Mouse (Mus musculus) layer of hippocampus, postnatal 14 days (tissue): ENCODE measurements around the gene Srcap. TPM values are rescaled to one million over a fixed set of nuclear protein-coding genes. Genes with fewer than 3 reads are reported as not detected.
"Not testable (repeated sequence)": the region's sequence is repeated elsewhere in the genome, so short reads cannot be mapped to it uniquely, and the experiment has no call there.

Experiments
- DNase-seq, 2 experiments: peaks; one replicate each; pipeline ENCODE4 v3.0.0; 2021 to 2022; ENCODE audit warnings: low spot score in 2 of 2, mixed read lengths in 1 of 2
- total RNA-seq, 2 experiments: library from RNA; stranded (reverse); gene quantifications; 2 replicates each; pipeline ENCODE4 v1.2.3; 2021

Gene Srcap
- total RNA-seq, 2 experiments from 2014 or later: 104 to 115 TPM

- DNase-seq: not testable (repeated sequence)
Observed at GRCm38 (mm10) chr7:127488364-127488763, 23.4 kb upstream of the Srcap start.

GRCm38 (mm10) chr7:127489982-127490381 is 21.8 kb upstream of the Srcap start:
- no peak for DNase-seq

GRCm38 (mm10) chr7:127491846-127492245 is 19.9 kb upstream of the Srcap start:
- DNase-seq: no peak

GRCm38 (mm10) chr7:127494648-127495047 is 17.1 kb upstream of the Srcap start:
- no peak for DNase-seq

- no peak for DNase-seq
Observed at GRCm38 (mm10) chr7:127497382-127497781, 14.4 kb upstream of the Srcap start.

GRCm38 (mm10) chr7:127498407-127498806 is 13.4 kb upstream of the Srcap start:
- peak in 1 of 2 experiments; percentile 23 for DNase-seq

GRCm38 (mm10) chr7:127508291-127508690 is 3.5 kb upstream of the Srcap start:
- no peak for DNase-seq

GRCm38 (mm10) chr7:127509830-127510229 is 2.0 kb upstream of the Srcap start:
- not testable (repeated sequence) for DNase-seq

- DNase-seq: peak in 1 of 2 experiments; percentile 32
Observed at GRCm38 (mm10) chr7:127511241-127511640, 542 bp upstream of the Srcap start.

GRCm38 (mm10) chr7:127512231-127513015 is 640 bp downstream of the Srcap start:
- DNase-seq: peak; percentile 83 to 88

- peak in 1 of 2 experiments; percentile 16 for DNase-seq
Observed at GRCm38 (mm10) chr7:127513016-127513390, 1.2 kb downstream of the Srcap start.

- no peak for DNase-seq
Observed at GRCm38 (mm10) chr7:127513781-127514180, 2.0 kb downstream of the Srcap start.

- no peak for DNase-seq
Observed at GRCm38 (mm10) chr7:127515846-127516245, 4.1 kb downstream of the Srcap start.

GRCm38 (mm10) chr7:127516344-127516743 is 4.6 kb downstream of the Srcap start:
- DNase-seq: no peak

- no peak for DNase-seq
Observed at GRCm38 (mm10) chr7:127519284-127519683, 7.5 kb downstream of the Srcap start, which contains the start of gene Gm42715. TSS of gene Gm42715 (plus strand) at chr7:127519584.

GRCm38 (mm10) chr7:127541671-127542070 is 29.9 kb downstream of the Srcap start:
- DNase-seq: no peak

GRCm38 (mm10) chr7:127549116-127549835 is 37.5 kb downstream of the Srcap start:
- peak in 1 of 2 experiments; percentile 43 for DNase-seq

GRCm38 (mm10) chr7:127551558-127551957 is 39.8 kb downstream of the Srcap start:
- DNase-seq: no peak

- no peak for DNase-seq
Observed at GRCm38 (mm10) chr7:127560580-127560979, 48.8 kb downstream of the Srcap start.

- no peak for DNase-seq
Observed at GRCm38 (mm10) chr7:127561340-127561858, 49.6 kb downstream of the Srcap start, which contains the start of gene Tmem265. TSS of gene Tmem265 (plus strand) at chr7:127561390.

GRCm38 (mm10) chr7:127564381-127565150 is 52.8 kb downstream of the Srcap start:
- no peak for DNase-seq
